Mouse (Mus musculus) MEL (cell line): ENCODE data around the gene Nat9. TPM values are rescaled to one million over a fixed set of nuclear protein-coding genes. Genes with fewer than 3 reads are reported as not detected.

ENCODE experiments used
- DNase-seq: peaks from one replicate; pipeline ENCODE4 v3.0.0; 2011; ENCODE audit warnings: low read depth, low spot score
- H3K27ac ChIP-seq: 2 replicates; pipeline ENCODE4 v1.5.1; 2012; ENCODE audit warnings: low read depth, mild to moderate bottlenecking, control low read depth, low read length, moderate library complexity; ENCODE audit not compliant: control insufficient read depth
- H3K27me3 ChIP-seq, 2 experiments: fragments of 150-350 bp in 1 of 2; sonication (generic) in 1 of 2; 2 replicates each; pipeline ENCODE4 v1.6.1; 2012; ENCODE audit warnings: low read length in 2 of 2, mild to moderate bottlenecking in 2 of 2, improper control_type of control experiment in 1 of 2, moderate library complexity in 1 of 2; ENCODE audit not compliant: insufficient read depth in 2 of 2, control insufficient read depth in 1 of 2
- H3K36me3 ChIP-seq, 2 experiments: 2 replicates each; pipeline ENCODE4 v1.6.1; 2012 to 2014; ENCODE audit warnings: low read length in 2 of 2, improper control_type of control experiment in 1 of 2, inconsistent platforms in 1 of 2, mild to moderate bottlenecking in 1 of 2; ENCODE audit not compliant: insufficient read depth in 2 of 2, control insufficient read depth in 1 of 2
- H3K4me1 ChIP-seq, 2 experiments: fragments of 150-350 bp in 1 of 2; sonication (generic) in 1 of 2; 2 replicates each; pipeline ENCODE4 v1.6.1; 2012; ENCODE audit warnings: low read length in 2 of 2, improper control_type of control experiment in 1 of 2, mild to moderate bottlenecking in 1 of 2; ENCODE audit not compliant: insufficient read depth in 2 of 2, control insufficient read depth in 1 of 2
- H3K4me3 ChIP-seq, 2 experiments: fragments of 150-350 bp in 1 of 2; sonication (generic) in 1 of 2; 2 replicates each; pipeline ENCODE4 v1.5.1; 2012; ENCODE audit warnings: low read depth in 2 of 2, low read length in 2 of 2, mild to moderate bottlenecking in 2 of 2, moderate library complexity in 2 of 2, control low read depth in 1 of 2, improper control_type of control experiment in 1 of 2; ENCODE audit not compliant: control insufficient read depth in 1 of 2, insufficient read depth in 1 of 2
- H3K79me2 ChIP-seq: 2 replicates; pipeline ENCODE4 v1.6.1; 2012; ENCODE audit warnings: mild to moderate bottlenecking, low read length, moderate library complexity; ENCODE audit not compliant: control insufficient read depth, poor library complexity, insufficient read depth
- H3K9ac ChIP-seq: 2 replicates; pipeline ENCODE4 v1.6.1; 2012; ENCODE audit warnings: low read depth, mild to moderate bottlenecking, control low read depth, low read length, moderate library complexity; ENCODE audit not compliant: control insufficient read depth, poor library complexity, severe bottlenecking
- H3K9me3 ChIP-seq: fragments of 150-350 bp; sonication (generic); replicated peaks from 2 replicates; pipeline ENCODE4 v1.6.1; 2012; ENCODE audit warnings: mild to moderate bottlenecking, low read length, improper control_type of control experiment, moderate library complexity; ENCODE audit not compliant: insufficient read depth
- BHLHE40 ChIP-seq: IDR thresholded peaks from 2 replicates; pipeline ENCODE4 v1.6.1; 2012; ENCODE audit warnings: low read depth, mild to moderate bottlenecking, inconsistent platforms, low read length, improper control_type of control experiment, borderline replicate concordance
- CHD1 ChIP-seq: IDR thresholded peaks from 2 replicates; pipeline ENCODE4 v1.6.1; 2012; ENCODE audit warnings: low read depth, mild to moderate bottlenecking, inconsistent platforms, low read length, improper control_type of control experiment
- CHD2 ChIP-seq: IDR thresholded peaks from 2 replicates; pipeline ENCODE4 v1.6.1; 2011; ENCODE audit warnings: low read length, improper control_type of control experiment
- CTCF ChIP-seq, 3 experiments: IDR thresholded peaks in 2 of 3; conservative IDR thresholded peaks in 1 of 3; 2 replicates each; pipeline ENCODE4 v1.5.1; 2011 to 2012; ENCODE audit warnings: low read length in 3 of 3, low read depth in 2 of 3, mild to moderate bottlenecking in 2 of 3, improper control_type of control experiment in 1 of 3, inconsistent platforms in 1 of 3, mixed read lengths in 1 of 3, moderate library complexity in 1 of 3; ENCODE audit not compliant: control insufficient read depth in 1 of 3, insufficient read depth in 1 of 3, poor library complexity in 1 of 3, severe bottlenecking in 1 of 3
- E2F4 ChIP-seq: IDR thresholded peaks from 2 replicates; pipeline ENCODE4 v1.6.1; 2011; ENCODE audit warnings: low read depth, low read length, improper control_type of control experiment, borderline replicate concordance
- ELF1 ChIP-seq: IDR thresholded peaks from 2 replicates; pipeline ENCODE4 v1.6.1; 2014; ENCODE audit warnings: low read depth, mild to moderate bottlenecking, inconsistent platforms, low read length, improper control_type of control experiment, moderate library complexity
- ETS1 ChIP-seq: IDR thresholded peaks from 2 replicates; pipeline ENCODE4 v1.6.1; 2012; ENCODE audit warnings: low read depth, mild to moderate bottlenecking, inconsistent platforms, low read length, improper control_type of control experiment, moderate library complexity
- GABPA ChIP-seq: IDR thresholded peaks from 2 replicates; pipeline ENCODE4 v1.6.1; 2012; ENCODE audit warnings: low read depth, mild to moderate bottlenecking, inconsistent platforms, low read length, improper control_type of control experiment, moderate library complexity
- HCFC1 ChIP-seq: IDR thresholded peaks from 2 replicates; pipeline ENCODE4 v1.6.1; 2012; ENCODE audit warnings: low read depth, mild to moderate bottlenecking, inconsistent platforms, low read length, improper control_type of control experiment, moderate library complexity
- JUND ChIP-seq: IDR thresholded peaks from 2 replicates; pipeline ENCODE4 v1.6.1; 2011; ENCODE audit warnings: low read depth, mild to moderate bottlenecking, improper control_type of control experiment, low read length
- MAFK ChIP-seq: IDR thresholded peaks from 2 replicates; pipeline ENCODE4 v1.6.1; 2011; ENCODE audit warnings: low read depth, mild to moderate bottlenecking, low read length, improper control_type of control experiment, borderline replicate concordance
- MAX ChIP-seq: IDR thresholded peaks from 2 replicates; pipeline ENCODE4 v1.6.1; 2011; ENCODE audit warnings: low read length, improper control_type of control experiment
- MAZ ChIP-seq: IDR thresholded peaks from 2 replicates; pipeline ENCODE4 v1.6.1; 2012; ENCODE audit warnings: low read depth, mild to moderate bottlenecking, inconsistent platforms, low read length, improper control_type of control experiment
- MEF2A ChIP-seq: IDR thresholded peaks from 2 replicates; pipeline ENCODE4 v1.6.1; 2014; ENCODE audit warnings: low read depth, mild to moderate bottlenecking, inconsistent platforms, low read length, improper control_type of control experiment; ENCODE audit not compliant: poor library complexity, insufficient replicate concordance, severe bottlenecking; ENCODE audit errors: extremely low read depth
- MYB ChIP-seq: IDR thresholded peaks from 2 replicates; pipeline ENCODE4 v1.6.1; 2011; ENCODE audit warnings: mild to moderate bottlenecking, low read depth, low read length, improper control_type of control experiment
- MYC ChIP-seq: IDR thresholded peaks from 2 replicates; pipeline ENCODE4 v1.6.1; 2011; ENCODE audit warnings: low read depth, mild to moderate bottlenecking, low read length, improper control_type of control experiment, moderate library complexity
- NRF1 ChIP-seq: IDR thresholded peaks from 2 replicates; pipeline ENCODE4 v1.6.1; 2014; ENCODE audit warnings: low read depth, mild to moderate bottlenecking, inconsistent platforms, low read length, improper control_type of control experiment, moderate library complexity; ENCODE audit not compliant: poor library complexity, insufficient read depth, severe bottlenecking
- POLR2A ChIP-seq, 2 experiments: IDR thresholded peaks; 2 replicates each; pipeline ENCODE4 v1.6.1; 2011 to 2012; ENCODE audit warnings: low read length in 2 of 2, mild to moderate bottlenecking in 2 of 2, control low read depth in 1 of 2, improper control_type of control experiment in 1 of 2, low read depth in 1 of 2, moderate library complexity in 1 of 2; ENCODE audit not compliant: control insufficient read depth in 1 of 2, insufficient read depth in 1 of 2, poor library complexity in 1 of 2
- POLR2AphosphoS2 ChIP-seq: IDR thresholded peaks from 2 replicates; pipeline ENCODE4 v1.6.1; 2011; ENCODE audit warnings: low read length, improper control_type of control experiment
- RAD21 ChIP-seq: IDR thresholded peaks from 2 replicates; pipeline ENCODE4 v1.6.1; 2011; ENCODE audit warnings: mild to moderate bottlenecking, low read depth, low read length, improper control_type of control experiment
- RCOR1 ChIP-seq: IDR thresholded peaks from 2 replicates; pipeline ENCODE4 v1.6.1; 2012; ENCODE audit warnings: low read depth, mild to moderate bottlenecking, inconsistent platforms, low read length, improper control_type of control experiment
- SIN3A ChIP-seq: IDR thresholded peaks from 2 replicates; pipeline ENCODE4 v1.6.1; 2012; ENCODE audit warnings: low read length, improper control_type of control experiment, inconsistent platforms
- SMC3 ChIP-seq: IDR thresholded peaks from 2 replicates; pipeline ENCODE4 v1.6.1; 2011; ENCODE audit warnings: low read depth, low read length, improper control_type of control experiment
- TAL1 ChIP-seq: IDR thresholded peaks from 2 replicates; pipeline ENCODE4 v1.6.1; 2012; ENCODE audit warnings: mild to moderate bottlenecking, inconsistent platforms, low read length, moderate library complexity, mixed read lengths
- TBP ChIP-seq: IDR thresholded peaks from 2 replicates; pipeline ENCODE4 v1.8.0; 2011; ENCODE audit warnings: low read depth, low read length, improper control_type of control experiment
- TCF12 ChIP-seq: IDR thresholded peaks from 2 replicates; pipeline ENCODE4 v1.6.1; 2014; ENCODE audit warnings: low read depth, mild to moderate bottlenecking, inconsistent platforms, low read length, improper control_type of control experiment, moderate library complexity
- UBTF ChIP-seq: IDR thresholded peaks from 2 replicates; pipeline ENCODE4 v1.6.1; 2012; ENCODE audit warnings: low read depth, mild to moderate bottlenecking, inconsistent platforms, low read length, improper control_type of control experiment, moderate library complexity, borderline replicate concordance; ENCODE audit not compliant: insufficient read depth
- ZKSCAN1 ChIP-seq: IDR thresholded peaks from 2 replicates; pipeline ENCODE4 v1.6.1; 2012; ENCODE audit warnings: low read depth, mild to moderate bottlenecking, inconsistent platforms, low read length, improper control_type of control experiment, moderate library complexity
- polyA plus RNA-seq, 2 experiments: library from polyadenylated mRNA; stranded (reverse) in 1 of 2; unstranded in 1 of 2; fragments of >175 nt in 1 of 2; fragments of >200 nt in 1 of 2; gene quantifications; 2 replicates each; pipeline versions ENCODE4 v1.2.1 to v1.2.4; 2012; ENCODE audit warnings: low replicate concordance in 2 of 2, low read depth in 1 of 2; ENCODE audit not compliant: insufficient read length in 2 of 2, insufficient read depth in 1 of 2, missing spikeins in 1 of 2
- total RNA-seq: library from RNA; depleted of rRNA; stranded (reverse); fragments of 300-350 nt; gene quantifications from 2 replicates; pipeline ENCODE4 v1.2.3, GENCODE M21; 2012

The Nat9 gene
- total and polyA plus RNA-seq, 3 experiments, result 46.1 to 92.4 TPM; not detected in 1

- Histone ChIP-seq H3K9ac (no peak overlapping the region), H3K4me3 (no peak overlapping the region), H3K4me1 (peaks cover 0 to 6% of the 10 kb centered on the region in 2 experiments; a peak in 2 of 4 replicates), H3K9me3 (no peaks in the 10 kb centered on the region), H3K27me3 (no peaks in the 10 kb centered on the region), H3K36me3 (no peaks in the 10 kb centered on the region; a peak in 1 of 4 replicates), H3K27ac (no peak overlapping the region), H3K79me2 (no peaks in the 10 kb centered on the region)
- peak; percentile 25 for DNase-seq
- no peak for TF ChIP-seq ZKSCAN1
- no peak for TF ChIP-seq RCOR1
- TF ChIP-seq MAFK, result no peak
- TF ChIP-seq CTCF (IDR thresholded peaks at IDR 0.05 in 2 of 3, conservative IDR thresholded peaks at IDR 0.05 in 1 of 3; ENCODE audit: control insufficient read depth in 1 of 3, insufficient read depth in 1 of 3, low read depth in 2 of 3, low read length in 3 of 3, poor library complexity in 1 of 3, severe bottlenecking in 1 of 3), result no peak
- TF ChIP-seq MYB, result no peak
- TF ChIP-seq ETS1, result no peak
- TF ChIP-seq MAX, result no peak
- no peak for TF ChIP-seq RAD21
- TF ChIP-seq JUND, result no peak
- no peak for TF ChIP-seq SMC3
- no peak for TF ChIP-seq POLR2A (IDR thresholded peaks at IDR 0.05; ENCODE audit: control insufficient read depth in 1 of 2, insufficient read depth in 1 of 2, low read depth in 1 of 2, low read length in 2 of 2, poor library complexity in 1 of 2)
- TF ChIP-seq MEF2A, result no peak
- no peak for TF ChIP-seq CHD1
Measured at GRCm38 (mm10) chr11:115226811-115227491, 39.3 kb upstream of the Nat9 start.

GRCm38 (mm10) chr11:115225301-115225700 is 37.6 kb upstream of the Nat9 start:
- no peak overlapping the region for H3K4me3 ChIP-seq
- no peak overlapping the region for H3K27ac ChIP-seq
- H3K4me1 ChIP-seq, result peaks cover 0 to 6% of the 10 kb centered on the region in 2 experiments; a peak in 2 of 4 replicates
- H3K27me3 ChIP-seq, result no peaks in the 10 kb centered on the region
- TF ChIP-seq CHD2 (no peak), ELF1 (no peak), TAL1 (no peak), NRF1 (no peak), MAZ (no peak), UBTF (no peak), TBP (no peak), MEF2A (no peak), MAFK (no peak), HCFC1 (no peak), TCF12 (no peak), GABPA (no peak), POLR2AphosphoS2 (no peak), MYC (no peak), SIN3A (no peak), SMC3 (no peak), BHLHE40 (no peak), JUND (no peak), MAX (no peak), E2F4 (no peak)
- no peaks in the 10 kb centered on the region for H3K9me3 ChIP-seq
- no peak overlapping the region for H3K9ac ChIP-seq
- peaks cover 0 to 2% of the 10 kb centered on the region in 2 experiments; a peak in 1 of 4 replicates for H3K36me3 ChIP-seq
- H3K79me2 ChIP-seq, result no peaks in the 10 kb centered on the region
- DNase-seq, result no peak
